Mouse (Mus musculus): ENCODE measurements around the gene Cradd.
A peak's percentile ranks its signal among the peaks of the same experiment; 100 is the strongest.

Cradd gene

GRCm38 (mm10) chr10:95304240-95304639, 19.7 kb downstream of the Cradd start:
- no peak for DNase-seq (ENCODE audit: low spot score in 2 of 2)

DNA sequence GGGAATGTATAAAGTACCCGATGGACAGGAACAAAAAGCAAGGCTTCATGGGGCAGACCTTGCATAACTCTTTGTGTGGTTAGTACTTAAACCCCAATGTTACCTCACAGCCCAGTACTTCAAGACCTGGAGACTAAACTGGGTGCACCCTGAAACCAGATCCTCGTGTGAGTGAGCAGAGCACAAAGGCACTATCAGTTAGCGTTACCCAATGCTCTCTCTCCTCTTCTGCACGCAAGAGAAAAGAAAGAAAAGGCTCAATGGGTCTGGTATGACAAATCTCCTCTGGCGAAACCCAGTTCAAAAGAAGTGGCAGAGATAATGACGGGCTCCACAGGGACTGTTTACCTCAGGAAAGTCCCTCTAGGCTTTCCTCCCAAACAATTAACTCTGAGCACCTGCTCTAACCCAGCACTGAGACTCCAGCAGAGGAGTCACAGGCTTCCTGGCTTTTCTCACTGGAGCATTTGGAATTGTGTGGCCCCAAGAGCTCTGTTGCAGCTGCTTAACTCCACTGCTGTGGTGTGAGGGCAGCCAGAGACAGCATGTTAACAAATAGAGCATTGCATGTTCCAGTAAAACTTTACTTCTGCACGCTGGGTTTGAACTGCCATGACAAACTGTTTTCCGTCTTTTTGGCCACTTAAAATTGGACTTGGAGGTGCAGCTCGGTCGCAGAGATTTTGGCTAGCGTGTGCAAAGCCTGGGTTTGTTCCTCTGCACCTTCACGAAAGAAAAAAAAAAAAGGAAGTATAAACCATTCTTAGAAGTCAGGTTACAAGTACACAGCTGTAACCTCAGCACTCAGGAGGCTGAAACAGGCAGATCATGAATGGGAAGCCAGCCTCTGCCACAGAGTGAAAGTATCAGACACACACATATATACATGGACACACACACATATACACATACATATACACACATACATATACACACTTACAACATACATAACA, 21.4 kb downstream of the Cradd start:
- DNase-seq (ENCODE audit: low spot score in 2 of 2): no peak

GRCm38 (mm10) chr10:95300178-95300793, 23.6 kb downstream of the Cradd start:
- no peak for DNase-seq (ENCODE audit: low spot score in 2 of 2)

DNA sequence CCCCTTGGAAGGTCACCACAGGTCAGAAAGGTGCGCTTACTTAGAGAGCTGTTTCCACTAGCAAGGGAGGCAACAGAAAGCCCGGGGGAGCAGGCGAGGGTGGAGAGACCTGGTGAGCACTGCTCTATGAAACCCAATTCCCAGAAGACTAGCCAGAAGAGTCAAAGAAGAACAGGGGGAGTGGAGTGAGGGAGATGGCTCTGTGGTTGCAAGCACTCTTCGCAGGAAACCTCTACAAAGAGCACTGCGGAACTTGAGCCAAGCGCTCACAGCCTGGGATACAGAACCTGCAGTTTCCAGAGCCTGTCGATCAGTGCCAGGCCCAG, 24.2 kb downstream of the Cradd start:
- no peak for DNase-seq (ENCODE audit: low spot score in 2 of 2)

DNA sequence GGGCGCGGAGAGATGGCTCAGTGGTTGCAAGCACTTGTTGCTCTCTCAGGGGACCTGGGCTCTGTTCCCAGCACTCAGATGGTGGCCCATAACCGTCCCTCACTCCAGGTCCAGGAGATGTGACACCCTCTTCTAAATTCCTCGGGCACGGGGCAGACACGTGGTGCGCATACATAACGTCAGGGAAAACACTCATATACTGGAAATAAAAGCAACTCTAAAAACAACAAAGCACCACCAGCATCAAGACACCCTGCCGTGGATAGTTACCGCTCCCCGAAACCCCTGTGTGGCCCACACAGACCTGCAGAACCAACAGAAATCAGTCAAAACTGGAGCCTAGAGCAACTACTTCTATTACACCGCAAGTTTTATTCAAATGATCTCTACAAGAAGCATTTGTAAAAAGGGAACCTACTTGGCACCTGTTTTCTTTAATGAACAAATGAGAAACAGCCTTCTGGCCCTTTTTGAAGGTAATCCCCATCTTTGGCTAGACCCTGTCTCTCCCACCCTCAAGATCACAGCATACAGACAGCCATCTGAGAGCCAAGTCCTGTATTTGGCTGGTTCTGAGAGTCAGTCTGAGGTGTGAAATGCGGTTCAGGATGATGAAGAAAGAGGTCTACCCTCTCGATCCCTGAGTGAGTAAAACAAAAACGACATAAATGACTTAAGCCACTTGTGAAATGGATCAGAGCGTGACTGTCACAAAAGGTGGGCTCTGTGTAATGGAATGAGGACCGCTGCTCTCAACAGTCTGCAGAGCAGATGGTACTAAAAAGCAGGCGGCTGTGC, 24.7 kb downstream of the Cradd start:
- DNase-seq (ENCODE audit: low spot score in 2 of 2): no peak

DNA sequence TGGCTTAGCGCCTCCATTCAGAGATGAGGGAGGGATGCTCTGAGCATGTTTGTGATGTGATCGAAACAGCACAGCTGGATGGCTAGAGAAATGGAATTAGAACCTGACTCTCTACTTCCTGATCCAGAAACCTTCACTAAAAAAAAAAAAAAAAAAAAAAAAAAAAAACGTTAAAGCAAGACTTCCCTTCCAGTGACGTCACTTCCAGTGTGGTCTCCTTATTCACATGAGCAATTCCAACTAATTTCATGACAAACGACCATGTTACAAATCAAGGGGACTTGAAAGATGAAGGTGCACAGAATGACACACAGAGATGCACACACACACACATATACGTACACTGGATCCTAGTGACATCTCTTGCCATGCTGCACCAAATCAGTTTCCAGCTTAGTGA, 25.4 kb downstream of the Cradd start:
- no peak for DNase-seq (ENCODE audit: low spot score in 2 of 2)

- peak in 1 of 2 experiments; percentile 25 for DNase-seq (ENCODE audit: low spot score in 2 of 2)
These were observed 26.2 kb downstream of the Cradd start for GRCm38 (mm10) chr10:95297690-95298104.

DNA sequence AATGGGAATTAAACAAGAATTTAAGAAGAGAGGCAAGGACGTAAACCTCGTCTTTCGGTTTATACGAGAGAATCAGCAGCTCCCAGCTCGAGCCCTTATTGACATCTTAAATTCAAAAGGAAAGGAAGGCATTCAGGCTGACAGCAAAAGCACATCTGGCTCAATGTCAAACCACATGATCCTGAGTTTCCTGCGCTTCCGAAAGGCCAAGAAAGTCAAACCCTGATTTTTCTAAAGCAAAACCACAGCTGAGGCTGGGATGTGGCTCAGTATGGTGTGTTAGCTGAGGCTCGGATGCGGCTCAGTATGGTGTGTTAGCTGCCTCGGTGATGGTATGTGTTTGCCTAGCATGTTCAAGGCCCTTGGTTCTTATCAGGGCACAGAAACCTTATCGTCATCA, 26.9 kb downstream of the Cradd start:
- DNase-seq (ENCODE audit: low spot score in 2 of 2): no peak

GRCm38 (mm10) chr10:95293261-95293660, 30.7 kb downstream of the Cradd start:
- DNase-seq (ENCODE audit: low spot score in 2 of 2): no peak

DNA sequence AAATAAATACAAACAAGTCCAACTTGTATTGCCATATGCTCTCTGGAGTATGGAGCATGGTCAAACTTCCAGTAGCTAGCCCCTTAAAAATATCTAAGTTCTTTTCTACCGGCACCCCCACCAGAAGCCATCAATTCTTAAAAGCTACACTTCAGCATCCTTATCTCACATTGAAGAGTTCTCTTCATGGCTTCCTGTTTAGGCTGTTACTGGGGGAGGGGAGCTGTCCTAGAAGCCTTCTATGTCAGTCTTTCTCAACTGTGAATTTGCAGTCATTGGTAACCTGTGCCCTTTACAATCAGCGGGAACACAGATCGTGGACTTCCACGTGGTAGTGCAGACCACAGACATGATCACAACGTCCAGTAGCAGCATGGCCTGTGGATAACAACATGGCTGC, 31.7 kb downstream of the Cradd start:
- DNase-seq (ENCODE audit: low spot score in 2 of 2): no peak

- DNase-seq (ENCODE audit: low spot score in 2 of 2): no peak
These were observed 32.6 kb downstream of the Cradd start for GRCm38 (mm10) chr10:95291133-95291876.

DNA sequence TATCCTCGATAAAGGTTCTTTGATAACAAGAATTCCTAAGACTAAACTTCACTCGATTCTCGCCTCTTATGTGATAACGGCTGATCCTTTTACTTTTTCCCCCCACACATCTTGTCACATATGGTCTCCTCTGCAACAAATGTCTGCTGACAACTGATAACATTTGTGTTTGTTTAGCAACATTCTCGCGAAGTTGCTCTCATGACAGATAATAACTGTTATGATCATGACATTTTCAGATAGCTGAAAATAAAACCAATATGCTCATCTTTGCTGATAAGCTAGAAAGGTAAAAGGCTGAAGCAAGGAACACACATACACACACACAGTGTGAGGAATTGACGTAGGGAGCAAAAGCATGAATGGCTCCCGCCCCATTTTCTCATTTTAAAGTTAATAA, 34.1 kb downstream of the Cradd start:
- no peak for DNase-seq (ENCODE audit: low spot score in 2 of 2)

DNA sequence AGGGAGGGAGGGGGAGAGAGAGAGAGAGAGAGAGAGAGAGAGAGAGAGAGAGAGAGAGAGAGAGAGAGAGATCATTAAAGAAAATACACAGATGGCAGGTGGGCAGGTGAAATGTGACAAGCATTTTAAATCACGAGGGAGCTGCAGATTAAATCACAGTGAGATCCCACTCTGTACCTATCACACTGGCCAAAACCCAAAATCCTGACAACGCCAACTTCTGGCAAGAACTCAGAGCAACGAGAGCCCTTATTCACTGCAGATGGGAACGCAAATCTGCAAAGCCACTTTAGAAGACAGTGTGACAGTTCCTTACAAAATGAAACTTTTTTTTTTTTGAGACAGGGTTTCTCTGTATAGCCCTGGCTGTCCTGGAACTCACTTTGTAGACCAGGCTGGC, 35.7 kb downstream of the Cradd start:
- DNase-seq (ENCODE audit: low spot score in 2 of 2): peak in 1 of 2 experiments; percentile 76

GRCm38 (mm10) chr10:95287351-95287750, 36.6 kb downstream of the Cradd start:
- DNase-seq (ENCODE audit: low spot score in 2 of 2): no peak

DNA sequence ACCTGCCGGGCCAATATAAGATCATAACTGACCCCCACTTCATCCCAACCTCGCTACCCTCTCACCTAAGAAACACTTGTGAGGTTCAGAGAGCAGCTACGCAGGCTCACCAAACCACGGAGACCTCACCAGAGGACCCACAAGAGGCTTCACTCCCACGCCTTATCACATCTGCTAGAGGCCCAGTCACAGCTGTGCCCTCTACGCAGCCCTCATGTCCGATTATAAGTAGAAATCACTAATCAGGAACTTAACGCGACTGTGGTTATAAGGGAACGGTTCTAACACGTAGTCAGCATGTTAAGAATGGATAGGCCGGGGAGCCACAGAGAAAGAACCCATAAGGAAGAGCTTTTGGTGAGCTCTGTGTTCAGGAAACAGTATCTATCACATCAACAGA, 40.5 kb downstream of the Cradd start:
- DNase-seq (ENCODE audit: low spot score in 2 of 2): no peak

DNA sequence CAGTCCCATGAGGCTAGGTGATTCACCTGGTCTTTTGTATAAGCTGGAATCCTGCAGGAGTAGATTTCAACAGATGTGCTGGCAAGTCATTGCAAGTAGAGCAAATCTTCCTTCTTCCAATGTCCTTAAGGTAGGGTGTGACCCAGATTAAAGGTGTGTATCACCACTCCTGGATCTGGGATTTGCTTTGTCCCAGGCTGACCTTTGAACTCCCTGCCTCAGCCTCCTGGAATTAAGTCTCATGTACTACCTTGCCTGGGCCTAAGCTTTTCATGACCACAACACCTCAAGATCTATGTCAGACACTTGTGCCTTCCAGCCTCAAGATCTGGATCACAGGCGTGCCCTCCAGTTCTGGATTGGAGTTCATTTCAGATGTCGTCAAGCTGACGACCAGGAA, 41.9 kb downstream of the Cradd start:
- no peak for DNase-seq (ENCODE audit: low spot score in 2 of 2)

- DNase-seq (ENCODE audit: low spot score in 2 of 2): no peak
These were observed 42.4 kb downstream of the Cradd start for GRCm38 (mm10) chr10:95281466-95281990.

- no peak for DNase-seq (ENCODE audit: low spot score in 2 of 2)
These were observed 43.6 kb downstream of the Cradd start for GRCm38 (mm10) chr10:95280327-95280726.

- DNase-seq (ENCODE audit: low spot score in 2 of 2): no peak
These were observed 44.5 kb downstream of the Cradd start for GRCm38 (mm10) chr10:95279459-95279858.

GRCm38 (mm10) chr10:95278085-95278484, 45.8 kb downstream of the Cradd start:
- DNase-seq (ENCODE audit: low spot score in 2 of 2): no peak

GRCm38 (mm10) chr10:95275488-95275887, 48.4 kb downstream of the Cradd start:
- no peak for DNase-seq (ENCODE audit: low spot score in 2 of 2)

GRCm38 (mm10) chr10:95273226-95273625, 50.7 kb downstream of the Cradd start:
- DNase-seq (ENCODE audit: low spot score in 2 of 2): no peak
